Mouse (Mus musculus) brain, embryonic 14.5 days (tissue): ENCODE data around the gene Nod2.

Experiments used
- CTCF ChIP-seq: fragments of 200-500 bp; IDR thresholded peaks from 2 replicates; pipeline ENCODE4 v1.5.1; 2012; ENCODE audit warnings: inconsistent platforms, mild to moderate bottlenecking, moderate library complexity, borderline replicate concordance; ENCODE audit not compliant: insufficient read depth, insufficient read length; ENCODE audit errors: extremely low read depth
- POLR2A ChIP-seq: fragments of 200-500 bp; IDR thresholded peaks from 2 replicates; pipeline ENCODE4 v1.6.1; 2012; ENCODE audit warnings: mild to moderate bottlenecking, inconsistent platforms, borderline replicate concordance; ENCODE audit not compliant: poor library complexity, insufficient read depth, insufficient read length, severe bottlenecking; ENCODE audit errors: extremely low read depth

DNA sequence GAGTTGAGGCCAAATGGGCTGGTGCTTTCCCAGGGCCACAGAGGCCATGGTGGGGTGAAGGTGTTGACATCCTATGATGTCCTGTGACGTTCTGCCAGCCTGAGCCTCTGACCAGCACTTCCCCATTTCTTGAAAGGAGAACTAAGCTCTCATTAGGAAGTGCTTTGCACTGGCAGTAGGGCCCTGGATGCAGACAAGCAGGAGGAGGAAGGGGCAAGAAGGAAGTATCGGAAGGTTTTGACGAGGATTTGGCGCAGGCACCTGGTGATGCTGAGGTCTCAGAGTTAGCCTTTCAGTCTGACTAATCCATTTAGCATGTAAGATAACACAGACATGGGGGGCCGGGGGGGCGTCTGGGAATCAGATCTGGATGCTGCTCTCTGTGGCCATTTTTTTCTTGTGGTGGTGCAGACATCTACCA lies 15.3 kb downstream of the Nod2 start:
- TF ChIP-seq CTCF (no peak), POLR2A (no peak)
